Mouse (Mus musculus) kidney, adult 2 months (tissue): ENCODE data around the gene Ptcra.

Experiments used
- CTCF ChIP-seq: fragments of 200-500 bp; conservative IDR thresholded peaks from 2 replicates; pipeline ENCODE4 v1.5.1; 2011; ENCODE audit warnings: low read depth, mild to moderate bottlenecking, control low read depth, low read length, moderate library complexity, mixed read lengths; ENCODE audit not compliant: insufficient read depth, insufficient read length
- POLR2A ChIP-seq: fragments of 200-500 bp; IDR thresholded peaks from one replicate; pipeline ENCODE4 v1.6.1; 2011; ENCODE audit warnings: low read depth, low read length, control low read depth

DNA sequence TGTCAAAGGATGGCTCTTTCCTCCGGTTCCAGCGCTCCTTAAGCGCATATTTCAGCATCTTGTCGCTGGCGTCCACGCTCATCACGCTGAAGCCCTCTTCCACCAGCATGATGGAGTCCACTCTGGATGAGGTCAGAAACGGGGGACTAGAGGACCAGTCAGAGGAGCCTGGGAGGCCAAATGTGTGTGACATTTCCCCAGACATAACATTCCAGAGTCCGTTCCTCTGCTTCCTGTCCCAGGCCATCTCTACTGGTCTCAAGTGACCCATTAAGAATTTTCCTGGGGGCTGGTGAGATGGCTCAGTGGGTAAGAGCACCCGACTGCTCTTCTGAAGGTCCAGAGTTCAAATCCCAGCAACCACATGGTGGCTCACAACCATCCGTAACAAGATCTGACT is 36.2 kb downstream of the Ptcra start:
- TF ChIP-seq CTCF (no peak), POLR2A (no peak)
